Mouse (Mus musculus) adrenal gland, adult 18-20 months (tissue): ENCODE results near the gene Gm17617. TPM values are rescaled to one million over a fixed set of nuclear protein-coding genes. Genes with fewer than 3 reads are reported as not detected.

Source experiments
- DNase-seq, 2 experiments: peaks; one replicate each; pipeline ENCODE4 v3.0.0; 2021 to 2022; ENCODE audit warnings: low spot score in 2 of 2
- long read RNA-seq, 2 experiments: library from polyadenylated mRNA; stranded (forward); transcript quantifications; one replicate each; pipeline ENCODE4 v2.0.0; 2021
- total RNA-seq, 2 experiments: library from RNA; stranded (reverse); gene quantifications; 1 replicate in 1 of 2; 2 replicates in 1 of 2; pipeline ENCODE4 v1.2.3; 2021

Gene Gm17617
- total RNA-seq = not detected
- long read RNA-seq, experiment 1 = 0 reads
- long read RNA-seq, experiment 2 = 0 reads

DNA sequence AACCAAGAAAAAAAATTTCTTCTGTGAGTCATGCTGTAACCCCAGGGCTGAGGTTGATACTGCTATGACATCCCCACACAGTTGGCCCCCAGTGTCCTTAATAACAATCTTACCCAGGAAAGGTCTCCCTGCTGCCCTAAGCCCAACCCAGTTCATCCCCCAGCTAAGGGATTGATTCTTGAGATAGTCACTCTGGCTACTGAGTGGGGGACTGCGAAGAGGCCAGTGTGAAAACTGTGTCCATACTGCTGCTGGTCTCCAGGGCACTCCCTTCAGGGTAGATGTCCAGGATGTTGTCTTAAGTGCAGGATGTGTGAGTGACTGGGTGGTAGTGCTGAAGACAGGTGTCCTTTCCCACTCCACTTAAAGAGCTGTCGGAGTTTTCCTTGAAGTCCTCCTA is at the start of gene Gm17617:
TSS of gene Gm17617 (minus strand) at position 101 of the 400 bp plus-strand sequence.
- DNase-seq = no peak

DNA sequence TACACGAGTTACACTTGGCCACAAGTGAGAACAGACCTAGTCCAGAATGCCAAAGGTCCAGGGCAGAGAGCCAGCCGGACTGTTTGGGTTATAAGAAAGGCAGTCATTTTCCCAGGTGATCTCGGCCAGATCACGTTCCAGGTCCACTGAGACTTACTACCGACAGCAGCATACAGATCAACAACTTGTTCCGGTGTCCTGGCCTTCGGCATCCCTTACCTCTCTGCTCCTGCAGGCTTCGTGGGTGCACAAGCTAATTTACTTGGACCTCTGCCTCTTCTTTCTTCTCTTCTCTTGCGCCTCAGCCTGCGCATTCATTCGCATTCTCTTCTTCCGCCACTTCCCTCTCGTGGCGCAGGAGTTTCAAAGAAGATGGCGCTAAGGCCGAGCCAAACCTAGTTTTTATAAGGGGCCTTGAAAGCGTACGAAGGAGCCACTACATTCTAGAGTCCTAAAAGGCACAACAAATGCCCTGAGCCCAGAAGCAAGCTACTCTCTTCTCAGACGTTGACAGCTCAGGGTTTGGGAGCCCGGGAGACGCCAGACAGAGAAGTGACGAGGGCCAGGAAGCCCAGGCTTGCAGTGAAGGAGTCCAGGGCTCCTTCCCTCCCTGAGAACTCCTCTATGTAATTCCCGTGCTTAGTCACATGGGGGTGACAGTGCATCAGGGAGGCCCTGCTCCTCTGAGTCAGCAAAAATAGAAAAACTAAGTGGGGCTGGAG is 49.0 kb upstream of the Gm17617 start:
- peak; percentile 60 to 71 for DNase-seq

DNA sequence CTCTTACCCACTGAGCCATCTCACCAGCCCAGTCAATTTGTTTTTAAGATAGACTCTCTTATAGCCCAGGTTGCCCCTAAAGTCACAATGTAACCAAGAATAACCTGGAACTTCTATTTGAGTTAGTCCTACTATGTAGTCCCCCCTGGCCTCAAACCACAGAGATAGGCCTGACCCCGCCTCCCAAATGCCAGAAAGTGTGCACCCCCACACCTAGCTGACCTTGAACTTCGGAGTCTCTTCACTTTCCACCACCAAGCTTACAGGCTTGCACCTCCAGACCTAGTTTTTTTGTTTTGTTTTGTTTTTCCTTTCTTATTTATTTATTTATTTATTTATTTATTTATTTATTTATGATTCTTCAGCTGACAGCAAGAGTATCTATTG is 48.4 kb upstream of the Gm17617 start:
- no peak for DNase-seq

DNA sequence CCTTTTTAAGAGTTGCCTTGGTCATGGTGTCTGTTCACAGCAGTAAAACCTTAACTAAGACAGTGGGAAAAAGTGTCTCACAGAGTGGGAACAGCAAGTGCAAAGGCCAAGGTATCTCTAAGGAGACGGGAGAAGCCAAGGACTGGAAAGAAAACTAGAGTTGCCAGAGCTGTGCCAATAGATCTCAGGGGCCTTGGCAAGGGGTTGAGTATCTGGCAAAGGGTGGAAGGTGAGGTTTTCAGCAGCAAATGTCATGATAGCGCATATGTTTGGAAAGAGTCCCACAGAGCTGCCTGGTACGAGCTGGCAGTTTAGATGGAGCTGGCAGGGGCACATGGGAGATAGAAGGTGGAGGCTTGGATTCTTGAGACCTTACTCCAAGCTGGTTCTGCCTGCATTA is 46.2 kb upstream of the Gm17617 start:
- no peak for DNase-seq

DNA sequence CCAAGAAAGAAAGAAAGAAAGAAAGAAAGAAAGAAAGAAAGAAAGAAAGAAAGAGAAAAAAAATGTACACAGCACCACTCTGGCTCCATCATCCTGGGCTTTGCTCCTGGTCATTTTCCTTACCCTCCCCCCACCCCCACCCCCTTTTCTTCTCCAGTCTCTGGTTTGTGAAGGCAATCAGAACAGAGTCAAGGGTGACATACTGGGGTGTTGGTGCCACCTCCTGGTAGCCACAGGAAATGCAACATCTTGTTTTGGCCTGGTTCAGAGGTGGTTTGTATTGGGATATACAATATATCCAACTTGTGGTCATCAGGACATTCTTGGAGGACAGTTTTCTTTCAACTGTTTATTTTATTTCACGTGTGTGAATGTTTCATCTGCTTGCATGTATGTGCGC is 45.2 kb upstream of the Gm17617 start:
- DNase-seq = peak; percentile 77 to 80

DNA sequence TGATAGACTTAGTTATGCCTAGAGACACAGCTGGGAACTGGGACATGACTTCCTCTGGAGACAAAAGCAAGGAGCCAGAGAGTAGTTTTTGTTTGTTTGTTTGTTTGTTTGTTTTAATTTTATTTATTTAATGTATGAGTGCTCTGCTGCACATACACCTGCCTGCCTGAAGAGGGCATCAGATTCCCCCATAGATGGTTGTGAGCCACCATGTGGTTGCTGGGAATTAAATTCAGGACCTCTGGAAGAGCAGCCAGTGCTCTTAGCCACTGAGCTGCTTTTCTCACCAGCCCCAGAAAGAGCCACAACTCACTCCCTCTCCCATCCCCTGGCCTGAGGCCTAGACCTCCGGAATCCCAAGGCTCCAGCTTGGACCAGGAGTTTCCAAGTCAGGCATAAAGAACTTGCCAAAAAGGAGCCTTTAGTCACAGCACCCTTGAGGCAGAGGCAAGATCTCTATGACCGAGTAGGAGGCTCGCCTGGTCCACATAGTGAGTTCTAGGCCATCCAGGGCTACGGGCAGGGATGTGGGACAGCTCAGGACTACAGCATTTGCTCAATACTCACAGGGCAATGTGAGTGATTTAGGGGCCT is 44.7 kb upstream of the Gm17617 start:
- DNase-seq = no peak

DNA sequence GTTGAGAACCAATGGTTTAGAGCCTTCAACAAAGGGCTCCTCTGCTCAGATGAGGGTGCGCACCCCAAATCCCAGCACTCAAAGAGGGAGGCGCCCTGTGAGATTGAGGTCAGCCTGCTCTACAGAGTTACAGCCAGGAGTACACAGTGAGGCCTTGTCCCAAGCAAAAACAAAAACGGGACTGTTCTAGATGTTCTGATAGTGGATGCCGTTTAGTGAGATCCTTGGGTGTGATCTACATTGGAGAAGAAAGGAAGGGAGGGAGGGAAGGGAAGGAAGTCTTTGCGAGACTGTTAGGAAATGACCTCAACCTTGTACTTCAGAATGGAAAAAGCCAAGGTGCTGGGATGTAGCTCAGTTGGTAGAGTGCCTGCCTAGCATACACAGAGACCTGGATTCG is 42.9 kb upstream of the Gm17617 start:
- no peak for DNase-seq

DNA sequence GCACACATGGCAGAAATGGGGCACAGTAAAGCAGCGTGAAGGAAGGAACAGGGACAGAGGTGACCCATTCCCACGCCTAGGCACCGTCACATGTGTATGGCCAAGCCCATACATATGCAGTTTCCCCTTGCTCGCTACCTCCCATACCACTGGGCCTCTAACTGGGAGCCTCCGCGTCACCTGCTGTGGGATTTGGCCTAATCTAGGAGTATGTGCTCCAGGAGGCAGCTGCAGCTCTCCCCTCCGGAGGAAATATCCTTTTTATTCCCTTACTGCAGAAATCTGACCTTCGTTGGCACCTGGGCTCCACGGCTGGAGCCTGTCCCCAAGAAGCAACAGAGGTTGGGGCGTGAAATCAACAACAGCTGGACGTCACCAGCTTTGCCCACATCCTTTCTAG is 41.0 kb upstream of the Gm17617 start:
- DNase-seq = no peak

DNA sequence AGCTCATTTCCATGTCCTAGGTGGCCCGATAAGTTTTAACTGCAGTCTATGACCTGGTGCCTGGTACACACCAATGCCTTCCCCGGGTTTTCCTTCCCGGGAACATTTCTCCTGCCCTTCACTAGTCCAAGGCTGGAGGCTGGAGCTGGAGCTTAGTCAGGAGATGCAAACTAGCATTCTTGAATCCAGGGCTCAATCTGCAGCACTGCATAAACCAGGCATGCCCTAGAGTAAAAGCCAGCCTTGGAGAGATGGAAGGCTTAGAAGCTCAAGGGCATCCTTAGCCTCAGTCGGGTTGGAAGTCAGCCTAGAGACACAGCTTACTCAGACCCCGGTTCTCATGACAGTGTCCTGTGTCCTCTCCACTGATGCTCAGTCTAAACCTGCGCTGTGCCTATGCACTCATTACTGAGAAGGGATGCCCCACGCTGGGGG is 39.0 kb upstream of the Gm17617 start:
- DNase-seq = peak in 1 of 2 experiments; percentile 21

DNA sequence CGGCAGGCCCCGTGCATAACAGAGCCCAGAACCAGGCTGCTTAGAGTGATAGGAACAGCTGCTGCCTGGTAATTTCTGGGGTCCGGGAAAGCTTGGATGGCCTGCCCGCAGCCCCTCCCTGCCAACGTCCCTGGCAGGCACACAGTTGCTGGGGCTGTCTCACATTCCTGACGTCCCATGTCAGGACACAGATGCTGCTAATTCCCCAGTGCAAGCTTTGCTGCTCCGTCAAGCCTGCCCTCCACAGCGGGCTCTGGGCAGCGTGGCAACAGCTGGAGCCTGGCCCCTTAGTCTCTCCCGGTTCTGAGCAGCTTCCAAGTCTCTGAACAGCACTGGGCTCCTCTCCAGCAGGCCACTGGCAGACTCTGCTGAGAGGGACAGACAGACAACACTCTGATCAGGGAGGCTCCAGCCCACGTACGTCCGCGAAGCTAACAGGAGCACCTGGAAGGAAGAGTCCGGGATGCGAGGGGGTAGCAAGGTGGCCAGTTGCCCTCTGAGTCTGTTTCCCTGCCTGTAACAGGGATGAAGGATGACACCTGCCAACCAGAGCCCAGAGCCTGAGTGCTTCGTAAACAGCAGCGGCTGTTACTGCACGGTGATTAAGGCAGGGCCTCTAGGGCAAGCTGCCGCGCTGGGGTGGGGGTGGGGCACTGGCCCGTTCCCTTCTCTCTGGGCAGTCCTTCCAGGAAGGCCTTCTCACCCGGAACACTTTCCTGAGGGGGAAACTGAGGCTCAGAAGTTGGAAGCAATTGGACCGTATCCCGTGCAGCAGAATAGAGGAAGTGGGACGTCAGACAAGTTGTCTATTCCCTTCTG is 38.4 kb upstream of the Gm17617 start:
- peak in 1 of 2 experiments; percentile 42 for DNase-seq

DNA sequence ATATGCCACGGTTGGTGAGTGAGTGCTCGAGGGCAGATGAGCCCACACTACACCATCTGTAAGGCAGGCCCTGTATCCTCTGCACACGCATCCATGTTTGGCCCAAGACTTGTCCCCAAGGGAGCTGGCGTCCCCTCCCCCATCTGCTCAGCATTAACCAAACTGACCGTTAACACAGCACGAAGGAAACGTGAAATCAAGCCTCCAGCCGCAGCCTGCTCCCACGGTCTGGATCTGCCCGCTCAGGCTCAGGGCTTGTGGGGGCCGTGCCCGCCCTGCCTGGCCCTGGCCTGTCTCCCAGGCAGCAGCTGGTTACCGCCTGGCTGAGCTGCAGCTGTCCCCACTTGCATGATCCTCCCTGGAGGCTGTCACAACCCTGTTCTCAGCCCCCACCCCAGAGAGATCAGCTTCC is 35.6 kb upstream of the Gm17617 start:
- DNase-seq = peak in 1 of 2 experiments; percentile 24

DNA sequence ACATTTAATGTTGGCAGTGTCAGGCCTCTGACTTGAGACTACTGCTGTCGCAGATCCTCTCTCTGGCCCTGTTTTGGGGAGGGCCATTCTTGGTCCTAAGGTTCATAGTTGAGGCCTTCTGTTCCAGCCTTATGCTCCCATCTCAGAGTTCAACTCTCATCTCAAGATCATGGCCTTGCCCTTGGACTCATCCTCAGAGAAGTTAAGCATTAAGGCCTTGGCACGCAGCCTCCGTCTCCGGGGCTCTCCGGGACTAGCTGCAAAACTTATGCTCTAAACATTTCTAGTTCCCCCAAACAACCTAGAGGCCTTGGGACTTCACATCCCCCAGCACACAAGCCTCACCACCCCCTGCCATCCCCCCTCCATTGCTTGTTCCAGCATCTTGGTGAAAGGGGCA is 34.9 kb upstream of the Gm17617 start:
- DNase-seq = peak in 1 of 2 experiments; percentile 10

DNA sequence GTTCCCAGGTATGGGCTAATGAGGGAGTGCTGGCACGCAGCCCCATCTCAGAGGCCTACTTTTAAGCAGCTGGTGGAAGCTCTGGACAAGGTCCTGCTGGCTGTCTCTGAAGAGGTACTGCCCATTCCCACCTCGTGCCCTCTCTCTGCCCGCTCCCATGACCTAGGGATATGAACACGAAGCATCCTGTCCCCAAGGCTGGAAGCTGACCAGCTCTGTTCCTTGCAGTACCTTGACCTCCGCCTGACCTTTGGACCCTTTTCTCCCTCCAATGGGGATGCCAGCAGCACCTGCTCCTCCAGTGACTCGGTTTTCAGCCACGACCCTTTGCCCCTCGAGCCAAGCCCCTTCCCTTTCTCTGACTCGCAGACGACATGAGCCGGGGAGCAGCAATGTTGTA is 34.5 kb upstream of the Gm17617 start:
- peak in 1 of 2 experiments; percentile 16 for DNase-seq

DNA sequence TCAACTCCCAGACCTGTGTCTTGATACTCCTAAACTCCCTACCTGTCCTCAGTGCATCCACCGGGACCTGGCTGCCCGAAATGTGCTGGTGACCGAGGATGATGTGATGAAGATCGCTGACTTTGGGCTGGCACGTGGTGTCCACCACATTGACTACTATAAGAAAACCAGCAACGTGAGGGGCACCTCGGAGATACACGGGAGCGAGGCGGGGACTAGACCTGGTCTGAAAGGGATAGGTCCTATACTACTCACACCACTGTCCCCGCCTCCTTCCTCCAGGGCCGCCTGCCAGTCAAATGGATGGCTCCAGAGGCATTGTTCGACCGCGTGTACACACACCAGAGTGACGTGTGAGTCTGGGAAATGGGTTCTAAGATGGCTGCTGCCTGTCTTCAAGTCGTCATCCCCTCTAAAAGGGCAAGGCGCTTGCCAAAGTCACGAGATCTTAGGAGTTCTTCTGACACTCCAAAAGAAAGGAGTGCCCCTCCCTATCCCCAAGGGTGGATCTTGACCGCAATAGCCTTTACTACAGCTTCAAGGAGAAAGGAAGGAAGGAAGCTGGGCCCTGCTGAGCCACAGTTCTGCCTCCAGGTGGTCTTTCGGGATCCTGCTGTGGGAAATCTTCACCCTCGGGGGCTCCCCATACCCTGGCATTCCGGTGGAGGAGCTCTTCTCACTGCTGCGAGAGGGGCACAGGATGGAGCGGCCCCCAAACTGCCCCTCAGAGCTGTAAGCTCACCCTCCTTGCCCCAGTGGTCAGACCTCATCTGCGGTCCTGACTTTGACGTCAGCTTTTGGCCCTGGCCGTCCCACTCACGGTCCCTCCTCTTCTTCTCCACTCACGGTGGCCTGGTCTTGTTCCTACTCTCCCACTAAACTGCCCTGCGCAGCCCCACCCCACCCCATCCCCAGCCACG is 33.7 kb upstream of the Gm17617 start:
- no peak for DNase-seq

DNA sequence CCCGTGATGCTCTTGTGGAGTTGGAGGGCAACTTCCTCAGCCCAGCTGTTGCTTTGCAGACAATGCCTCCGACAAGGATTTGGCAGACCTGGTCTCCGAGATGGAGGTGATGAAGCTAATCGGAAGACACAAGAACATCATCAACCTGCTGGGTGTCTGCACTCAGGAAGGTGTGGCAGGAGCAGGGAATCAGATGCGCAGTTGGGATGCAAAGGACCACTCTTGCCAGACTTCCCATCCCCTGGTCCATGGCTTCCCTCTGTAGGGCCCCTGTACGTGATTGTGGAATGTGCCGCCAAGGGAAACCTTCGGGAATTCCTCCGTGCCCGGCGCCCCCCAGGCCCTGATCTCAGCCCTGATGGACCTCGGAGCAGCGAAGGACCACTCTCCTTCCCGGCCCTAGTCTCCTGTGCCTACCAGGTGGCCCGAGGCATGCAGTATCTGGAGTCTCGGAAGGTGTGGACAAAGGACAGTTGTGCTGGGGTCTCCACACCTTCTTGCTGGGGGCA is 32.5 kb upstream of the Gm17617 start:
- DNase-seq = no peak

DNA sequence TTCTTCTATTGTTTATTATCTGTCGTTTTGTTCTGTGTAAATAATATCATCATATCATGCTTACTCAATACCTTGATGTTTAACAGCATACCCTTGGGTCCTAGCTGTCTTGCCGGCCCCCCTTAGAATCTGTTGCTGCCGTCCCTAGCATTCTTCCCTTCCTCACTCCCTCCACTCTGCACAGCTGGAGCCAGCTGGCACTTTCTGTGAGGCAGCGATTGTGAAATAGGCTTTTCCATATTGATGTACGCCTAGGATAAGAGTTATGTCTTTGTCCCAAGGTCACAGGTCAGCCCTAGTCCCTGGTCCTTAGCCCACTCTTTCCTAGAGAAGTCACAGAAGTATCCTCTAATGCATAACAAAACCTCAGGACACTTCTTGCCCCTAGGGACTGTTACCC is 30.2 kb upstream of the Gm17617 start:
- no peak for DNase-seq

DNA sequence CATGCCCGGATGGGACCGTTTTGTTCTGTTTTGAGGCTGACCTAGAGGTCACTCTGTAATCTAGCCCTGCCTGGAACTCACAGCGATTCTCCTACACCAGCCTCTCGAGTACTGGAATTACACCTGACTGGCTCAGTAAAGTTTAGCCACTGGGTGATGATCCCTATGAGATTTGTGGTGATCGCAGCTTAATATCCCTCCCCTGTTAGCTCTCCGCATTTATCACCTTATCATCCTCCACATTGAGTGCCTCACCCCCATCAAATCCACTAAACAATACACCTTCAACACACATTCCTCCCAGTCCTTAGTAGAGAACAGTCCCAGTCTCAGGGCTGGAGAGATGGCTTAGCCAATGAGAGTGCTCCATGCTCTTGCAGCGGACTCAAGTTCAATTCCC is 29.0 kb upstream of the Gm17617 start:
- no peak for DNase-seq

DNA sequence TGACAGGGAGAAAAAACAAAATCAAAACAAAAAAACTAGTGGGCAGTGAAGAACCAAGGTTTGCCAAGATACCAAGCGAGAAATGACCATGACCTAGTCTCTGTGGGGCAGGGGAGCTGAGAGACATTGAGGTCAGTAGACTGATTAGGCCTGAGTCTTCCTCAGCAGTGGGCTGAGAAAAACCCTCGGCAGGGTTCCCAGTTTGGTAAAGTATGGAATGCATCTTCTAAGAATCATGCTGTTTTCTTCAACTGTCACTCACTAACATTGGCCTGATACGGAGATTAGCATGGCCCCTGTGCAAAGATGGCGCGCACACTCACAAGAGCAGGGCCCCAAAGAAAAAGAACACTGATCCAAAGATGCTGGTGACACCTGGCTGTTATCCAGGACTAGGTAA is 20.6 kb upstream of the Gm17617 start:
- DNase-seq = no peak

DNA sequence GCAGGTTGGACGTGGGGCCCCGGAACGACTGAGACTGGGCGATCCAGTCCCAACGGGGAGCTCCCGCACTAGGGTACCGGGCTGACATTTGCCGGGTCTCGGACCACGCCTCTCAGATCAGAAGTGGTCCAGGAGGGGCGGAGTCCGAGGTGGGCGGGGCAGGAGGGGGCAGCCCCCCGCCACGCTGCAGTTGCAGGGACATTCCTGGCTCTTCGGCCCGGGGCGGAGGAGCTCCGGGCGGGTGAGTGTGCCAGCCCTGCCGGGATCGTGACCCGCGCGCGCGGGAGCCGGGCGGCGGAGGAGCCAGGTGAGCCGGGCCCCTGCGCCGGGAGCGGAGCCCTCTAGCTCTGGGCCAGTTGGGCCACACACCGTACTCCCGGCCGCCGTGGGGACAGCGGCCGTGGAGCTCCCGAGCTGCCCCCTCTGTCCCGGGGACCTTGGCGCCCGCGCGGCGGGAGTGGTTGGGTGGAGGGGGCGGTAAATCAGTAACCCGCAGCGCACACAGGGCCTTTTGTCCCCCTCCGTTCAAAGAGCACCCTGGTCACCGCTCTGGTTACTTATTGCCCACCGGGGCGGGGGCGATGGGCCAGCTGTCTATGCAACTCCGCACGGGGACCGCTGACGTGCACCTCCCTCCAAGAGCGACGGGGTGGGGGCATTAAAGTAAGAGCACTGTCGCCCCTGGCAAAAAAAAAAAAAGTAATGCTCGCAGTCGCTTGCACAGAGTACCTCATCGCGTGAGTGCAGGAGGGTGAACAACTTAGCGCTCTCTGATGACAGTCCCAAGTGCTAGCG is 19.5 kb upstream of the Gm17617 start, which contains the start of gene Fgfr4:
TSS of gene Fgfr4 (plus strand) at position 20 of the 795 bp plus-strand sequence.
- DNase-seq = peak; percentile 66 to 80

DNA sequence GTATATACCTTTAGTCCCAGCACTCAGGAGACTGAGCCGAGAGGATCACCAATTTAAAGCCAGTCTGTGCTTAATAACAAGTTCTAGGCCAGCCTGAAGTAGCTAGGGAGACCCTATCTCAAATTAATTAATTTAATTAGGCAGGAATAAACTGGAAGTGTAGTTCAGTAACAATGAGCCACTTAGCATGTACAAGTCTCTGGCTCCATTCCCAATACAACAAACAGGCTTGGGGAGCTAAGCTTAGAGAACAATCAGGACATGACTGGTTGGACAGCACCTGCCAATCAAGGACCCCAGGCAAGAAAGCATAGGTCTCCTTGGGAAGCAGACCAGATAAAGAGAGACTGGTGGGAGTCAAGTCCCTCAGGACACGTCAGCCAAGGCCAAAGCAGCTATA is 6.9 kb upstream of the Gm17617 start:
- no peak for DNase-seq
